Mouse (Mus musculus): ENCODE results near the gene Fam217a. TPM values are rescaled to one million over a fixed set of nuclear protein-coding genes. Genes with fewer than 3 reads are reported as not detected.
"Not testable (repeated sequence)": the region's sequence is repeated elsewhere in the genome, so short reads cannot be mapped to it uniquely, and the experiment has no call there.

The Fam217a gene
- 0.27 TPM in 1 of 2 replicates, not detected in the other for total RNA-seq (2014; rRNA removed)
- polyA plus RNA-seq (2012; rRNA removed) = not detected in 2 replicates

GRCm38 (mm10) chr13:34924210-34924609 is at the start of gene Fam217a, which contains the start of gene 4933417A18Rik:
Fam217a (minus strand) TSS chr13:34924310.
4933417A18Rik (plus strand) TSS chr13:34924409.
- H3K4me1 ChIP-seq (ENCODE audit: control insufficient read depth, insufficient read depth, low read length) = no peaks in the 10 kb centered on the region
- no peaks in the 10 kb centered on the region for H3K79me2 ChIP-seq (ENCODE audit: control insufficient read depth, insufficient read depth, low read length)
- WGBS = 75% methylated on average over 4 of the region's 4 CpGs
- H3K27ac ChIP-seq (replicated peaks; ENCODE audit: insufficient read depth, low read depth, low read length) = no peak within 1 kb of the TSS
- H3K36me3 ChIP-seq (ENCODE audit: control insufficient read depth, insufficient read depth, low read length) = no peaks in the 10 kb centered on the region
- no peak within 1 kb of the TSS for H3K4me3 ChIP-seq (ENCODE audit: insufficient read depth, low read depth, low read length)
- DNase-seq (ENCODE audit: extremely low read depth, low read depth, low spot score) = no peak
- no peaks in the 10 kb centered on the region for H3K27me3 ChIP-seq (ENCODE audit: control insufficient read depth, insufficient read depth, low read length)
- TF ChIP-seq POLR2A (IDR thresholded peaks at IDR 0.05; ENCODE audit: extremely low read depth, insufficient read depth, low read length) (no peak), CTCF (IDR thresholded peaks at IDR 0.05; ENCODE audit: low read depth, low read length) (no peak)
- H3K9ac ChIP-seq (ENCODE audit: low read depth, low read length) = no peak within 1 kb of the TSS

- Histone ChIP-seq H3K27me3 (ENCODE audit: control insufficient read depth, insufficient read depth, low read length) (no peaks in the 10 kb centered on the region), H3K79me2 (ENCODE audit: control insufficient read depth, insufficient read depth, low read length) (no peaks in the 10 kb centered on the region), H3K4me3 (ENCODE audit: insufficient read depth, low read depth, low read length) (no peak overlapping the region), H3K9ac (ENCODE audit: low read depth, low read length) (no peak overlapping the region), H3K4me1 (ENCODE audit: control insufficient read depth, insufficient read depth, low read length) (no peaks in the 10 kb centered on the region; the same call in 1 of the 2 replicates), H3K36me3 (ENCODE audit: control insufficient read depth, insufficient read depth, low read length) (peaks cover 21% of the 10 kb centered on the region), H3K27ac (replicated peaks; ENCODE audit: insufficient read depth, low read depth, low read length) (no peak overlapping the region)
- TF ChIP-seq POLR2A (IDR thresholded peaks at IDR 0.05; ENCODE audit: extremely low read depth, insufficient read depth, low read length) (no peak), CTCF (IDR thresholded peaks at IDR 0.05; ENCODE audit: low read depth, low read length) (no peak)
- DNase-seq (ENCODE audit: extremely low read depth, low read depth, low spot score) = no peak
- 30% methylated on average over 1 of the region's 1 CpGs for WGBS
These were observed 49.7 kb upstream of the Fam217a start for GRCm38 (mm10) chr13:34973770-34974169.

- H3K36me3 ChIP-seq (ENCODE audit: control insufficient read depth, insufficient read depth, low read length) = peaks cover 14% of the 10 kb centered on the region
- TF ChIP-seq POLR2A (IDR thresholded peaks at IDR 0.05; ENCODE audit: extremely low read depth, insufficient read depth, low read length) (no peak), CTCF (IDR thresholded peaks at IDR 0.05; ENCODE audit: low read depth, low read length) (0 out of 2 replicates have a peak, but pooled peaks have one; percentile 24)
- WGBS = 22% methylated on average over 1 of the region's 1 CpGs
- H3K4me3 ChIP-seq (ENCODE audit: insufficient read depth, low read depth, low read length) = no peak overlapping the region
- H3K27ac ChIP-seq (replicated peaks; ENCODE audit: insufficient read depth, low read depth, low read length) = no peak overlapping the region
- no peaks in the 10 kb centered on the region for H3K79me2 ChIP-seq (ENCODE audit: control insufficient read depth, insufficient read depth, low read length)
- no peaks in the 10 kb centered on the region; the same call in 1 of the 2 replicates for H3K4me1 ChIP-seq (ENCODE audit: control insufficient read depth, insufficient read depth, low read length)
- H3K9ac ChIP-seq (ENCODE audit: low read depth, low read length) = no peak overlapping the region
- no peaks in the 10 kb centered on the region for H3K27me3 ChIP-seq (ENCODE audit: control insufficient read depth, insufficient read depth, low read length)
- peak; percentile 65 for DNase-seq (ENCODE audit: extremely low read depth, low read depth, low spot score)
These were observed 49.0 kb upstream of the Fam217a start for GRCm38 (mm10) chr13:34973149-34973548.

- not testable (repeated sequence) for H3K27ac ChIP-seq (replicated peaks; ENCODE audit: insufficient read depth, low read depth, low read length); H3K79me2 ChIP-seq (ENCODE audit: control insufficient read depth, insufficient read depth, low read length); H3K9ac ChIP-seq (ENCODE audit: low read depth, low read length); H3K27me3 ChIP-seq (ENCODE audit: control insufficient read depth, insufficient read depth, low read length); DNase-seq (ENCODE audit: extremely low read depth, low read depth, low spot score); H3K4me1 ChIP-seq (ENCODE audit: control insufficient read depth, insufficient read depth, low read length); H3K36me3 ChIP-seq (ENCODE audit: control insufficient read depth, insufficient read depth, low read length); H3K4me3 ChIP-seq (ENCODE audit: insufficient read depth, low read depth, low read length)
These were observed 48.3 kb upstream of the Fam217a start for GRCm38 (mm10) chr13:34972456-34972855.

- H3K4me3 ChIP-seq (ENCODE audit: insufficient read depth, low read depth, low read length); H3K36me3 ChIP-seq (ENCODE audit: control insufficient read depth, insufficient read depth, low read length); H3K79me2 ChIP-seq (ENCODE audit: control insufficient read depth, insufficient read depth, low read length); H3K27me3 ChIP-seq (ENCODE audit: control insufficient read depth, insufficient read depth, low read length); H3K4me1 ChIP-seq (ENCODE audit: control insufficient read depth, insufficient read depth, low read length); DNase-seq (ENCODE audit: extremely low read depth, low read depth, low spot score); H3K27ac ChIP-seq (replicated peaks; ENCODE audit: insufficient read depth, low read depth, low read length); H3K9ac ChIP-seq (ENCODE audit: low read depth, low read length): not testable (repeated sequence)
- 85% methylated on average over 9 of the region's 9 CpGs for WGBS
These were observed 41.5 kb upstream of the Fam217a start for GRCm38 (mm10) chr13:34965647-34966046.

GRCm38 (mm10) chr13:34964866-34965265 is 40.8 kb upstream of the Fam217a start:
- 26% methylated on average over 5 of the region's 5 CpGs for WGBS
- H3K4me3 ChIP-seq (ENCODE audit: insufficient read depth, low read depth, low read length) = no peak overlapping the region
- peaks cover 10% of the 10 kb centered on the region for H3K4me1 ChIP-seq (ENCODE audit: control insufficient read depth, insufficient read depth, low read length)
- TF ChIP-seq CTCF (IDR thresholded peaks at IDR 0.05; ENCODE audit: low read depth, low read length) = no peak
- H3K9ac ChIP-seq (ENCODE audit: low read depth, low read length) = no peak overlapping the region
- no peaks in the 10 kb centered on the region for H3K79me2 ChIP-seq (ENCODE audit: control insufficient read depth, insufficient read depth, low read length)
- H3K27ac ChIP-seq (replicated peaks; ENCODE audit: insufficient read depth, low read depth, low read length) = no peak overlapping the region
- H3K27me3 ChIP-seq (ENCODE audit: control insufficient read depth, insufficient read depth, low read length) = no peaks in the 10 kb centered on the region; the same call in 1 of the 2 replicates
- no peak for DNase-seq (ENCODE audit: extremely low read depth, low read depth, low spot score)
- no peaks in the 10 kb centered on the region for H3K36me3 ChIP-seq (ENCODE audit: control insufficient read depth, insufficient read depth, low read length)

Measured in liver, adult 2 months (tissue).